Mouse (Mus musculus): ENCODE results near the gene 1110051M20Rik. TPM values are rescaled to one million over a fixed set of nuclear protein-coding genes. Genes with fewer than 3 reads are reported as not detected.
A peak's percentile ranks its signal among the peaks of the same experiment; 100 is the strongest.

Gene 1110051M20Rik
- polyA plus RNA-seq, 1 experiment from 2014 or later = 98.6 TPM

- H3K9me3 ChIP-seq (ENCODE audit: control insufficient read depth, low read length) = no peaks in the 10 kb centered on the region
- H3K4me3 ChIP-seq (ENCODE audit: low read depth, low read length) = no peak overlapping the region
- H3K27ac ChIP-seq (ENCODE audit: low read depth, low read length) = no peak overlapping the region
- DNase-seq (ENCODE audit: low spot score) (no peak), ATAC-seq (ENCODE audit: insufficient read depth, low FRiP score, low TSS enrichment) (no peak)
- 88% methylated on average over 7 of the region's 7 CpGs for WGBS
- peaks cover 15% of the 10 kb centered on the region for H3K36me3 ChIP-seq (ENCODE audit: control insufficient read depth, insufficient read depth, low read length)
- no peaks in the 10 kb centered on the region for H3K4me1 ChIP-seq (ENCODE audit: control insufficient read depth, insufficient read depth, low read length)
- no peak overlapping the region for H3K9ac ChIP-seq (ENCODE audit: low read length)
- H3K27me3 ChIP-seq (ENCODE audit: control insufficient read depth, insufficient read depth, low read length) = no peaks in the 10 kb centered on the region
- no peak overlapping the region for H3K4me2 ChIP-seq (ENCODE audit: low read depth)
Measured at GRCm38 (mm10) chr2:91476841-91477240, 32.3 kb upstream of the 1110051M20Rik start.

GRCm38 (mm10) chr2:91476251-91476661, 31.8 kb upstream of the 1110051M20Rik start:
- DNase-seq (ENCODE audit: low spot score) (no peak), ATAC-seq (ENCODE audit: insufficient read depth, low FRiP score, low TSS enrichment) (no peak)
- Histone ChIP-seq H3K4me2 (ENCODE audit: low read depth) (no peak overlapping the region), H3K4me1 (ENCODE audit: control insufficient read depth, insufficient read depth, low read length) (no peaks in the 10 kb centered on the region), H3K9me3 (ENCODE audit: control insufficient read depth, low read length) (no peaks in the 10 kb centered on the region), H3K27me3 (ENCODE audit: control insufficient read depth, insufficient read depth, low read length) (no peaks in the 10 kb centered on the region), H3K36me3 (ENCODE audit: control insufficient read depth, insufficient read depth, low read length) (peaks cover 15% of the 10 kb centered on the region), H3K4me3 (ENCODE audit: low read depth, low read length) (no peak overlapping the region), H3K27ac (ENCODE audit: low read depth, low read length) (no peak overlapping the region), H3K9ac (ENCODE audit: low read length) (no peak overlapping the region)
- WGBS = 89% methylated on average over 17 of the region's 17 CpGs

GRCm38 (mm10) chr2:91475791-91476190, 31.3 kb upstream of the 1110051M20Rik start:
- no peak overlapping the region for H3K4me3 ChIP-seq (ENCODE audit: low read depth, low read length)
- H3K4me1 ChIP-seq (ENCODE audit: control insufficient read depth, insufficient read depth, low read length) = no peaks in the 10 kb centered on the region
- H3K27me3 ChIP-seq (ENCODE audit: control insufficient read depth, insufficient read depth, low read length) = no peaks in the 10 kb centered on the region
- no peak for ATAC-seq (ENCODE audit: insufficient read depth, low FRiP score, low TSS enrichment)
- 79% methylated on average over 7 of the region's 7 CpGs for WGBS
- H3K4me2 ChIP-seq (ENCODE audit: low read depth) = no peak overlapping the region
- no peaks in the 10 kb centered on the region for H3K9me3 ChIP-seq (ENCODE audit: control insufficient read depth, low read length)
- no peak overlapping the region for H3K9ac ChIP-seq (ENCODE audit: low read length)
- no peak for DNase-seq (ENCODE audit: low spot score)
- H3K27ac ChIP-seq (ENCODE audit: low read depth, low read length) = no peak overlapping the region
- H3K36me3 ChIP-seq (ENCODE audit: control insufficient read depth, insufficient read depth, low read length) = peaks cover 15% of the 10 kb centered on the region

GRCm38 (mm10) chr2:91474358-91474757, 29.9 kb upstream of the 1110051M20Rik start:
- Histone ChIP-seq H3K4me2 (ENCODE audit: low read depth) (no peak overlapping the region), H3K9me3 (ENCODE audit: control insufficient read depth, low read length) (no peaks in the 10 kb centered on the region), H3K4me3 (ENCODE audit: low read depth, low read length) (no peak overlapping the region), H3K27ac (ENCODE audit: low read depth, low read length) (no peak overlapping the region), H3K27me3 (ENCODE audit: control insufficient read depth, insufficient read depth, low read length) (no peaks in the 10 kb centered on the region), H3K9ac (ENCODE audit: low read length) (no peak overlapping the region), H3K4me1 (ENCODE audit: control insufficient read depth, insufficient read depth, low read length) (peaks cover 11% of the 10 kb centered on the region), H3K36me3 (ENCODE audit: control insufficient read depth, insufficient read depth, low read length) (peaks cover 15% of the 10 kb centered on the region)
- 67% methylated on average over 12 of the region's 12 CpGs for WGBS
- DNase-seq (ENCODE audit: low spot score) = no peak
- no peak for ATAC-seq (ENCODE audit: insufficient read depth, low FRiP score, low TSS enrichment)

GRCm38 (mm10) chr2:91470055-91470647, 25.6 kb upstream of the 1110051M20Rik start:
- H3K4me1 ChIP-seq (ENCODE audit: control insufficient read depth, insufficient read depth, low read length) = peaks cover 14% of the 10 kb centered on the region
- H3K27me3 ChIP-seq (ENCODE audit: control insufficient read depth, insufficient read depth, low read length) = no peaks in the 10 kb centered on the region
- peak; percentile 71; the same call in 1 of the 2 replicates for ATAC-seq (ENCODE audit: insufficient read depth, low FRiP score, low TSS enrichment)
- peaks cover 6% of the 10 kb centered on the region for H3K36me3 ChIP-seq (ENCODE audit: control insufficient read depth, insufficient read depth, low read length)
- H3K4me3 ChIP-seq (ENCODE audit: low read depth, low read length) = no peak overlapping the region
- WGBS = 15% methylated on average over 7 of the region's 7 CpGs
- H3K9ac ChIP-seq (ENCODE audit: low read length) = 0 out of 2 replicates have a peak overlapping the region, but pooled peaks have one; percentile 28
- H3K9me3 ChIP-seq (ENCODE audit: control insufficient read depth, low read length) = no peaks in the 10 kb centered on the region
- no peak overlapping the region for H3K4me2 ChIP-seq (ENCODE audit: low read depth)
- DNase-seq (ENCODE audit: low spot score) = peak; percentile 62
- H3K27ac ChIP-seq (ENCODE audit: low read depth, low read length) = no peak overlapping the region; the same call in 1 of the 2 replicates

GRCm38 (mm10) chr2:91467613-91468012, 23.1 kb upstream of the 1110051M20Rik start:
- DNase-seq (ENCODE audit: low spot score) = no peak
- Histone ChIP-seq H3K4me2 (ENCODE audit: low read depth) (no peak overlapping the region), H3K4me1 (ENCODE audit: control insufficient read depth, insufficient read depth, low read length) (peaks cover 20% of the 10 kb centered on the region), H3K9ac (ENCODE audit: low read length) (no peak overlapping the region), H3K4me3 (ENCODE audit: low read depth, low read length) (no peak overlapping the region), H3K36me3 (ENCODE audit: control insufficient read depth, insufficient read depth, low read length) (no peaks in the 10 kb centered on the region; the same call in 1 of the 2 replicates), H3K27ac (ENCODE audit: low read depth, low read length) (no peak overlapping the region), H3K9me3 (ENCODE audit: control insufficient read depth, low read length) (no peaks in the 10 kb centered on the region), H3K27me3 (ENCODE audit: control insufficient read depth, insufficient read depth, low read length) (no peaks in the 10 kb centered on the region)
- WGBS = 80% methylated on average over 8 of the region's 8 CpGs
- ATAC-seq (ENCODE audit: insufficient read depth, low FRiP score, low TSS enrichment) = no peak

GRCm38 (mm10) chr2:91465934-91466333, 21.4 kb upstream of the 1110051M20Rik start:
- Histone ChIP-seq H3K4me1 (ENCODE audit: control insufficient read depth, insufficient read depth, low read length) (peaks cover 36% of the 10 kb centered on the region), H3K27me3 (ENCODE audit: control insufficient read depth, insufficient read depth, low read length) (no peaks in the 10 kb centered on the region), H3K27ac (ENCODE audit: low read depth, low read length) (no peak overlapping the region), H3K36me3 (ENCODE audit: control insufficient read depth, insufficient read depth, low read length) (no peaks in the 10 kb centered on the region), H3K4me3 (ENCODE audit: low read depth, low read length) (no peak overlapping the region), H3K9ac (ENCODE audit: low read length) (no peak overlapping the region), H3K4me2 (ENCODE audit: low read depth) (no peak overlapping the region), H3K9me3 (ENCODE audit: control insufficient read depth, low read length) (no peaks in the 10 kb centered on the region)
- ATAC-seq (ENCODE audit: insufficient read depth, low FRiP score, low TSS enrichment) (no peak), DNase-seq (ENCODE audit: low spot score) (no peak)
- WGBS = 84% methylated on average over 3 of the region's 3 CpGs

- 5% methylated on average over 12 of the region's 12 CpGs for WGBS
- no peaks in the 10 kb centered on the region for H3K36me3 ChIP-seq (ENCODE audit: control insufficient read depth, insufficient read depth, low read length)
- ATAC-seq (ENCODE audit: insufficient read depth, low FRiP score, low TSS enrichment) = no peak
- H3K27ac ChIP-seq (ENCODE audit: low read depth, low read length) = no peak overlapping the region
- peaks cover 24% of the 10 kb centered on the region for H3K4me1 ChIP-seq (ENCODE audit: control insufficient read depth, insufficient read depth, low read length)
- H3K4me2 ChIP-seq (ENCODE audit: low read depth) = peak overlapping the region; percentile 39
- H3K4me3 ChIP-seq (ENCODE audit: low read depth, low read length) = no peak overlapping the region
- no peak for DNase-seq (ENCODE audit: low spot score)
- no peaks in the 10 kb centered on the region for H3K27me3 ChIP-seq (ENCODE audit: control insufficient read depth, insufficient read depth, low read length)
- no peaks in the 10 kb centered on the region for H3K9me3 ChIP-seq (ENCODE audit: control insufficient read depth, low read length)
- H3K9ac ChIP-seq (ENCODE audit: low read length) = peak overlapping the region; percentile 62
Measured at GRCm38 (mm10) chr2:91462681-91463080, 18.2 kb upstream of the 1110051M20Rik start.

- DNase-seq (ENCODE audit: low spot score) (no peak), ATAC-seq (ENCODE audit: insufficient read depth, low FRiP score, low TSS enrichment) (no peak)
- Histone ChIP-seq H3K4me3 (ENCODE audit: low read depth, low read length) (no peak overlapping the region), H3K4me1 (ENCODE audit: control insufficient read depth, insufficient read depth, low read length) (peaks cover 21% of the 10 kb centered on the region), H3K9me3 (ENCODE audit: control insufficient read depth, low read length) (no peaks in the 10 kb centered on the region), H3K4me2 (ENCODE audit: low read depth) (peak overlapping the region; percentile 39), H3K9ac (ENCODE audit: low read length) (no peak overlapping the region), H3K27ac (ENCODE audit: low read depth, low read length) (no peak overlapping the region), H3K36me3 (ENCODE audit: control insufficient read depth, insufficient read depth, low read length) (no peaks in the 10 kb centered on the region), H3K27me3 (ENCODE audit: control insufficient read depth, insufficient read depth, low read length) (no peaks in the 10 kb centered on the region)
- WGBS = 0% methylated on average over 2 of the region's 2 CpGs
Measured at GRCm38 (mm10) chr2:91462196-91462595, 17.7 kb upstream of the 1110051M20Rik start.

Measured in neural tube, embryonic 11.5 days (tissue).